Mouse (Mus musculus): ENCODE measurements around the gene Ncan.

Ncan gene

GRCm38 (mm10) chr8:70120667-70121066 lies at the start of gene Ncan:
Gene Ncan (minus strand): TSS chr8:70120873.
- peak; percentile 95 for DNase-seq

- DNase-seq, result no peak
Measured at GRCm38 (mm10) chr8:70170116-70170515, 49.4 kb upstream of the Ncan start.

DNA sequence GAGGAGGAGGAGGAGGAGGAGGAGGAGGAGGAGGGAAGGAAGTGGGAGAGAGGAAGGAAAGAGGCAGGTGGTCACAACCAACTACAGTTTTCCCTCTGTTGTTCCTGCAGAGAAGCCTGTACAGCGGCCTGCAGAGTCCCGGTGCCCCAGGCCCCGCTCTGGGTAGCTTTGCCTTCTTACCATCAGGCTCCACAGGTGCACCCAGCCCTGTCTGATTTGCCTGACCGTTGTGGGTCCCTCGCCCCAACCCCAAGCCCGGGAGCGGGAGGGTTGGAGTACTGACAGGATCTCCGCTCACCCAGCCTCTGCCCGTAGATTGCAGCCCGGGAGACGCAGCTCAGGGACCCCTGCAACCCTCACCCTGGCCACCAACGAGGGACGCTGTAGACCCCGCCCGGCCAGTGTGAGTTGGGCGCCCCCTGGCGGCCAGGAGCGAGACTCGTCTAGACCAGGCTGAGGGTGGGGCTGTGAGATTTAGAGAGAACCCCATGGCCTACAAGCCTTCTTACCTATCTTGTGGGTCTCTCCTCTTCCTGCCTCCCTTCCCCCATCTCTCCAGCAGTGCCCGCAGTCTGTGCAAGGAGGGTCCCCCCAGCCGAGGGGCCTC lies 45.9 kb upstream of the Ncan start:
- peak; percentile 69 for DNase-seq

- no peak for DNase-seq
Measured at GRCm38 (mm10) chr8:70163316-70163715, 42.6 kb upstream of the Ncan start.

DNA sequence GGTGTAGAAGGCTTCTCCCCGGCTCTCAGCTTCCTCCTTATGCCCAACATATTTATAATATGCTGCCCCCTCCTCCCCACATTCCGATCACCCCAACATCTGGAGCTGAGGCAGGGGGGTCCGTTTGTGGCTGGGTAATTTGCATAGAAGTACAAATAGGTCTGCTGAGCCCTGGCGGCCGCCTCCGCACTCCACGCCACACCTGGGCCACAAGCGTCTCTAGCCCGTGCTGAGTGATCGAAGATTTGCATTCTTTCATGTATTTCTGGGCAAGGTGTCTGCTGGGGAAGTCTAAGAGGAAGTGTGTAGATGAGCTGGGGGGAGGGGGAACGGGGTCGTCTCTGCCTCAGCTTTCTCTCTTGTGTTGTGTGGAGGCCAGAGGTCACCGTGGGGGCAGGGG lies 39.3 kb upstream of the Ncan start:
- DNase-seq, result no peak

DNA sequence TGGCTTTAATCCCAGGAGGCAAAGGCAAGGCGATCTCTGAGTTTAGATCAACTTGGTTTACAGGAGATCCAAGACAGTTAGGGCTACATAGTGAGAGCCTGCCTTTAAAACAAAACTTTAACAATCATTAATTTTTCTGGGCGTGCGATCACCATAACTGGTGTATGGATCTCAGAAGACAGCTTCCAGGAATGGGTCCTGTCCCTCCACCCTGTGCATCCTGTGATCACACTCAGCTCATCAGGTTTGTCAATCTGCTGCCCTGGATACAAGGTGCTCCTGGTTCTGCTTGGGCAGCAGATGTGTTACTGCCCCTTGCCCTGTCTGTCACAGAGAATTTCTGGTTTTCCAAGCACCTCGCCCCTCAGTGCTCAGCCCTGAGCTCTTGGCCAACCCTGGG lies 38.5 kb upstream of the Ncan start:
- DNase-seq, result no peak

- DNase-seq, result peak; percentile 67
Measured at GRCm38 (mm10) chr8:70158069-70158853, 37.6 kb upstream of the Ncan start.

DNA sequence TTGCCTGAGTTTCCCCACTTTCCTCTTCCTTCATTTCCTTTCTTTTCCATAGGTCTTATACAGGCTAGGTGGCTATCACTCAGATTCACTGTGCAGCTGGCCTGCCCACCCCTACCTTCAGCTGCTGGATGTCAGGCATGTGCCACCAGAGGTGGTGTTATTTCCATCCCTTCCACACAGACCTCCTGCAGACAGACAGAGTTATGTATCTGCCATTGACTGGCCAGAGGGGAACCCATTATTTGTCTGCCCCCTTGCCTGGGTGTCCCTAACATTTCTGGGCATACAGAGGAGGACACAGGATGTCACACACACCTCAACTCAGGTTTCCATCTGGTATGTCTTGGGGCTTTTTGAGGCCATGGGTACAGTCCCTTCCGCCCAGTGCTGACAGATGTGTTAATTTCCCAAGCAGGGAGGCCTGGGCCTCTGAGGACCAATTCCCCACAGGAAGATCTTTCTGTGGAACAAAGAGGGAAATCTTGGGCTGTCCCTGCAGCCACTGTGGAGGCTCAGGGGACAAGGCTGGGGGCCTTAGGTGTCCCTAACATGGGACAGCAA lies 36.6 kb upstream of the Ncan start:
- no peak for DNase-seq

- peak; percentile 67 for DNase-seq
Measured at GRCm38 (mm10) chr8:70152537-70153257, 32.0 kb upstream of the Ncan start.

GRCm38 (mm10) chr8:70150158-70150557 lies 29.5 kb upstream of the Ncan start:
- DNase-seq, result no peak

DNA sequence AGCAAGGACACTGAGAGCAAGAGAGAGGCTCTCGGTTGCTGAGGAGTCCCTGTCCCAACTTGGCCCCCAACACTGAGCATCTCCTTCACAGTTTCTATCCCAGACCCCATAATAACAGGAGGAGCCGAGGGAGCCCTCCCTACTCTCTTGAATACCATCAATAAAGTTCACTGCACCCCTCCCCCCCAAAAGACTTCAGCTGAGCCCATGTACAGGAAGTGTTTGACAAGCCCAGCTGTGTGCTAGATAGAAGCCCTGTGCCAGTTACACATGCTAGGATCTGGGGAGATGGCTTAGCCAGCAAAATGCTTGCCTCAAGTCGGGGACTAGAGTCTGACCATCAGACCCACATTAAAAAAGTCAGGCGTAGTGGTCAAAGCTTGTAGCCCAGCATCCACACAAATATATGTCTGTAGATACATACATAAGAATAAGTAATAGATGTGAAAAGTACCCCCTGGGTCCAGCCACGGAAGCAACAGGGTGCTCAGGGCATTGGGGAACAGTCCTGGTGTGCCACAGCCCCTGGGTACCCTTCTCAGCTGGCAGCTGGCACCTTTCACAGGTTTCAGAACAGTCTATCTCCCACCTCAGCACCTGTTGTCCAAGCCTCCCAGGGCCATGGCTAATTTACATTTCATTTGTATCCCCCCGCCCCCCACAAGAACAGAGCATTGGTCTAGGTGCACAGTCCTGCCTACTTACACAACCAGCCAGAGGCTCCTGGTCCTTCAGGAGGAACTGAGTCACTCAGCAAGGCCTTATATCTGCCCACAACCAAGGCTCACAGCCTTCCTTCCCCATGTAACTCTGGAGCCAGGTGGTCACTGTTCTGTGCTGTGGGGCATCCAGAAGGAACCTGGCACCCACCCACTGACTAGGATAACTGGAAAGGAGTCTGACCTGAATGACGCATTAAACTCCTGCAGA lies 27.3 kb upstream of the Ncan start:
- DNase-seq, result no peak

DNA sequence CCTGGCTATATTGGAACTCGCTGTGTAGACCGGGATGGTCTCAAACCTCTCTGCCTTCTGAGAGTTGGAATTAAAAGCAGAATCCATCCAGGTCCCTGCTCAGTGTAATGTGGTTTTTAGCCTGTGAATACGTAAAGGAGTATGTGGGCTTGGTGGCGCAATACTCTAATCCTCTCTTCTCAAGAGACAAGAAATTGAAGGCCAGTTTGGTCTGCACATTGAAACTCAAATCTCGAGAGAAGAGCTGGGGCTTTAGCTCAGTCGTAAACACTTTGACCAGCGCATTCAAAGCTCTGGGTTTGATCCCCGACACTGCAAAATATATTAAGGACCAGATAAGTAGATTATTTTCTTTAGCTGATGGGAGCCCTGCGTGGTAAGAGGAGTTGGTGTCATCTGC lies 19.3 kb upstream of the Ncan start:
- no peak for DNase-seq

- peak; percentile 99 for DNase-seq
Measured at GRCm38 (mm10) chr8:70139026-70139857, 18.6 kb upstream of the Ncan start, which contains the start of the genes Rfxank, Borcs8 and Mef2b. Gene Rfxank (minus strand): TSS chr8:70139154. Gene Borcs8 (plus strand): TSS chr8:70139499. Gene Mef2b (plus strand): TSS chr8:70139711.

DNA sequence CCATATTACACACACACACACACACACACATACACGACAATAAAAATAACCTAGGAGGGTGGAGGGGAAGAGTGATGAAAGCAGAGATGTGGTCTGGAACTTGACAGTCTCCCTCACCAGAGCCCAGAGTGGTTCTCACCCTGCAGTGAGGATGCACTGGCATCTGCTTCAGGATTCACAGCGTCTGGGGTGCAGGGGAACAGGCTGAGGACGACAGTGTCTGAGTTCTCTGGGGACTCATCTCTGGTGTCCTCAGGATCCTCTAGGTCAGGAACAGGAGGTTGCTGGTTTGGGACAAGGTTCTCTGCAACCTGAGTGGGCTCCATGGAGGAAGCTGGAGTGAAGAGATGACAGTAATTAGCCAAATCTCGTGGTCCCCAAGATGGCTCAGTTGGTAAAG lies 17.2 kb upstream of the Ncan start:
- DNase-seq, result no peak

DNA sequence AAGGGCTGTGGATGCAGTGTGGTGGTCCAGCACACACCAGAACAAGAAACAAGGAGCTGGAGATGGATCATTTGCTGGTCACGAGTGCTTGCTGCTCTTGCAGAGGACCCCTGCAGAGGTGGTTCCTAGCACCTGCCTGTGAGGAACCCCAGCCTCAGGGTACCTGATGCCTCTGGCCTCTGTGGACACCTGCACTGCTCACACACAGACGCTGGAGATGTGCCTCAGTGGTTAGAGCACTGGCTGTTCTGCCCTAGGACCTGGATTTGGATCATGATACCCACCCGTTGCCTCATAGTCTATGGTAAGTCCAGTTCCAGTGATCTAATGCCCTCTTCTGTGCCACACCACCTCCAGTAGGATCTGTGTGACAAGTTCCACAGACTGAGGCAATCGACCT lies 15.9 kb upstream of the Ncan start:
- DNase-seq, result no peak

- no peak for DNase-seq
Measured at GRCm38 (mm10) chr8:70134931-70135330, 14.3 kb upstream of the Ncan start.

GRCm38 (mm10) chr8:70134086-70134485 lies 13.4 kb upstream of the Ncan start:
- no peak for DNase-seq

- peak; percentile 85 for DNase-seq
Measured at GRCm38 (mm10) chr8:70131166-70131883, 10.7 kb upstream of the Ncan start, which contains the start of gene Nr2c2ap. Gene Nr2c2ap (plus strand): TSS chr8:70131333.

GRCm38 (mm10) chr8:70130066-70130465 lies 9.4 kb upstream of the Ncan start:
- no peak for DNase-seq

- peak; percentile 69 for DNase-seq
Measured at GRCm38 (mm10) chr8:70129309-70129952, 8.8 kb upstream of the Ncan start.
